Mouse (Mus musculus) kidney, adult 2 months (tissue): ENCODE measurements at regions not wholly inside any gene's neighbourhood (a gene's known extent, or its start where the extent isn't known, plus 50 kb on each side); places are given as distances from the start of the nearest gene placed in this dataset.

Experiments used
- CTCF ChIP-seq: fragments of 200-500 bp; conservative IDR thresholded peaks from 2 replicates; pipeline ENCODE4 v1.5.1; 2011; ENCODE audit warnings: low read depth, mild to moderate bottlenecking, control low read depth, low read length, moderate library complexity, mixed read lengths; ENCODE audit not compliant: insufficient read depth, insufficient read length
- POLR2A ChIP-seq: fragments of 200-500 bp; IDR thresholded peaks from one replicate; pipeline ENCODE4 v1.6.1; 2011; ENCODE audit warnings: low read depth, low read length, control low read depth

- no peak for TF ChIP-seq POLR2A
- TF ChIP-seq CTCF = no peak
Observed at GRCm38 (mm10) chr11:57947347-57947746, 61.5 kb upstream of the Larp1 start.
